Mouse (Mus musculus) limb, embryonic 14.5 days (tissue): ENCODE results near the gene Gm27029. TPM values are rescaled to one million over a fixed set of nuclear protein-coding genes. Genes with fewer than 3 reads are reported as not detected.
"Not testable (repeated sequence)": the region's sequence is repeated elsewhere in the genome, so short reads cannot be mapped to it uniquely, and the experiment has no call there.

Experiments
- ATAC-seq: fragments of 200-750 bp; cut with Nextera tagmentation; 2 replicates; pipeline ENCODE4 v1.8.0; 2017; ENCODE audit warnings: low read depth, moderate number of reproducible peaks, moderate TSS enrichment; ENCODE audit not compliant: low FRiP score
- DNase-seq: peaks from one replicate; pipeline ENCODE4 v3.0.0-alpha.2; 2015; ENCODE audit warnings: low spot score
- H3K27ac ChIP-seq: fragments of 300-500 bp; sonication (generic); replicated peaks from 2 replicates; pipeline ENCODE4 v1.5.1; 2014; ENCODE audit warnings: low read depth, mild to moderate bottlenecking, low read length, moderate library complexity, mixed read lengths
- H3K27me3 ChIP-seq: fragments of 300-500 bp; sonication (generic); 2 replicates; pipeline ENCODE4 v1.6.1; 2014; ENCODE audit warnings: low read length, mixed read lengths; ENCODE audit not compliant: control insufficient read depth, insufficient read depth
- H3K36me3 ChIP-seq: fragments of 300-500 bp; sonication (generic); 2 replicates; pipeline ENCODE4 v1.6.1; 2014; ENCODE audit warnings: mild to moderate bottlenecking, low read length, moderate library complexity, mixed read lengths; ENCODE audit not compliant: control insufficient read depth, insufficient read depth
- H3K4me1 ChIP-seq: fragments of 300-500 bp; sonication (generic); 2 replicates; pipeline ENCODE4 v1.6.1; 2014; ENCODE audit warnings: antibody characterized with exemption, low read length, mixed read lengths; ENCODE audit not compliant: control insufficient read depth, insufficient read depth
- H3K4me2 ChIP-seq: fragments of 300-500 bp; sonication (generic); replicated peaks from 2 replicates; pipeline ENCODE4 v1.6.1; 2014; ENCODE audit warnings: low read depth, mild to moderate bottlenecking, low read length, moderate library complexity; ENCODE audit not compliant: severe bottlenecking
- H3K4me3 ChIP-seq: fragments of 300-500 bp; sonication (generic); replicated peaks from 2 replicates; pipeline ENCODE4 v1.5.1; 2014; ENCODE audit warnings: low read length
- H3K9ac ChIP-seq: fragments of 300-500 bp; sonication (generic); 2 replicates; pipeline ENCODE4 v1.6.1; 2014; ENCODE audit warnings: mild to moderate bottlenecking, low read depth, low read length, moderate library complexity; ENCODE audit not compliant: severe bottlenecking
- H3K9me3 ChIP-seq: fragments of 300-500 bp; sonication (generic); 2 replicates; pipeline ENCODE4 v1.6.1; 2016; ENCODE audit warnings: low read length; ENCODE audit not compliant: control insufficient read depth
- POLR2A ChIP-seq: fragments of 200-500 bp; IDR thresholded peaks from 2 replicates; pipeline ENCODE4 v1.8.0; 2012; ENCODE audit warnings: inconsistent platforms, mild to moderate bottlenecking, moderate library complexity, borderline replicate concordance; ENCODE audit not compliant: insufficient read depth, insufficient read length; ENCODE audit errors: extremely low read depth
- WGBS: fragments of 180-500 bp; shearing (Covaris S2); extraction: QIAGEN DNeasy Blood & Tissue Kit; methylation state at CpG from one replicate; pipeline ENCODE4 v1.1.7; 2014; 5-methylcytosine and 5-hydroxymethylcytosine counted together
- polyA plus RNA-seq, 2 experiments: library from polyadenylated mRNA; depleted of rRNA in 1 of 2; stranded (reverse) in 1 of 2; unstranded in 1 of 2; fragments of >200 nt; fragmentation: Nextera tagmentation in 1 of 2; extraction: Ambion mirVana in 1 of 2; gene quantifications; 2 replicates each; pipeline versions ENCODE4 v1.2.1 to v1.2.3; 2012 to 2014

Gene Gm27029
- polyA plus RNA-seq, 2 experiments, result 4.2 to 12.1 TPM

DNA sequence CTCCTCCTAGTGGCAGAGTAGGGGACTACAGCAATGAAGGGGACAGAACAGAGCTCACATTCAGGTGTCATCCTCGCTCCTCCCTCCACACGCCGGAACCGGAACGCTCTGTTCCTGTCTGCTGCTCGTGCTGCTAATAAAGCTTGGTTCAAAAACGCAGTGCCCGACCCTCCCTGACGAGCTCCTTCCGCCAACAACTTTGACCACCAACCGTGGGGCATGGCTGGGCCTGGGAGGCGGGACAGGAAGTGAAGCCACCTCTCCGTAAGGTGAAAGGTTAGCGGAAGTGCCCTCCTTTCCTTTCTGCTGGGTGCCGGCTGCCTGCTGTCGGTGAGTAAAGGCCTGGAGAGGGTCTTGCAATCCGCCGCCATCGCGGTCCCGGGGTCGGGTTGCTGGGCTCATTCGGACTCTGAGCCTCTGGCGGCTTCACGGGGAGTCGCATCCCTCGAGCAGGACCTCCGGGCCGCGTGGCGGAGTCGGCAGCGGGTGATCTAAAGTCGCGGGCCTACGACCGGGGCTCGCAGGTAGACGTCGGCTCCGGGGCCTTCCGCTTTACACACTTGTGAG is 17.6 kb upstream of the Gm27029 start, which contains the start of gene Rpl27:
Rpl27 (plus strand) TSS at position 172 of the 567 bp plus-strand sequence.
- TF ChIP-seq POLR2A, result 0 out of 2 replicates have a peak, but pooled peaks have one; percentile 29
- under 1% methylated on average over 42 of the region's 42 CpGs for WGBS
- peak; percentile 97 for ATAC-seq

DNA sequence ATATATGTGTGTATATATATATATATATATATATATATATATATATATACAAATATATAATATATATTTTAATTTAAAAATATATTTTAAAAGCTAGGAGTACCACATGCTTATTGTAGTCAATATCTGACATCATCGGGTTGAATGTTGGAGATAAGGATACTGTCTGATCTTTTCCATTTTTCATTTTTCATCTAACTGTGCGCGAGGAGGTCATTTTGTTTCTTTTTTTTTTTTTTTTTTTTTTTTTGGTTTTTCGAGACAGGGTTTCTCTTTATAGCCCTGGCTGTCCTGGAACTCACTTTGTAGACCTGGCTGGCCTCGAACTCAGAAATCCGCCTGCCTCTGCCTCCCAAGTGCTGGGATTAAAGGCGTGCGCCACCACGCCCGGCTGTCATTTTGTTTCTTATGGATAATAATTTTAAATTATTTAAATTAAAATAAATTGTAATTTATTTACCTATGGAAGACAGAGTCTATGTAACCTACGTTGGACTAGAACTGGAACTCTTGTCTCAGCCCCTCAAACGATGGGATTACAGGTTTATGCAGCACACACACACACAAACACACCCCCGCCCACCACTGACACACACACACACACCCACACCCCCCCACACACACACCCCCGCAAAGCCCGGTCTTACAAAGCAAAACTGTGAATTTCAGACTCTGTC is 17.0 kb upstream of the Gm27029 start:
- ATAC-seq, result not testable (repeated sequence)
- WGBS, result 37% methylated on average over 14 of the region's 15 CpGs

More for the DNA sequence above, 17.6 kb upstream of the Gm27029 start, which contains the start of gene Rpl27:
- Histone ChIP-seq H3K9ac (peak within 1 kb of the TSS; percentile 97), H3K9me3 (no peaks in the 10 kb centered on the region), H3K4me3 (peak within 1 kb of the TSS; percentile 81), H3K4me2 (peak within 1 kb of the TSS; percentile 82), H3K36me3 (peaks cover 29% of the 10 kb centered on the region), H3K4me1 (peaks cover 8% of the 10 kb centered on the region), H3K27me3 (no peaks in the 10 kb centered on the region), H3K27ac (peak within 1 kb of the TSS; percentile 95)
- peak; percentile 99 for DNase-seq

DNA sequence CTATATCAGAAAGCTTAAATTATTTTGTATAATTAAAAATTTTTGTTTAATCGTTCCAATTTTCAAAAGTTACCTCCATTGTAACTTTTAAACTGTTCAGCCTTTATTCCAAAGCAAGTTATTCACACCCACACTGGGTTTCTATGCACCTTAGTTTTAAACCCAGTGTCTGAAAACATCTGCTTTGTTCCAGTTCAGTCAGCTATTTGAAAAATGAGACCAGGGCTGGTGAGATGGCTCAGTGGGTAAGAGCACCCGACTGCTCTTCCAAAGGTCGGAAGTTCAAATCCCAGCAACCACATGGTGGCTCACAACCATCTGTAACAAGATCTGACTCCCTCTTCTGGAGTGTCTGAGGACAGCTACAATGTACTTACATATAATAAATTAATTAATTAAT is 13.4 kb upstream of the Gm27029 start:
- not testable (repeated sequence) for H3K4me3 ChIP-seq, H3K27ac ChIP-seq, H3K9me3 ChIP-seq, H3K4me2 ChIP-seq, H3K4me1 ChIP-seq, ATAC-seq, H3K9ac ChIP-seq, DNase-seq, H3K27me3 ChIP-seq
- peaks cover 30% of the 10 kb centered on the region for H3K36me3 ChIP-seq
- 54% methylated on average over 3 of the region's 3 CpGs for WGBS

More for the DNA sequence above, 17.0 kb upstream of the Gm27029 start:
- not testable (repeated sequence) for H3K4me1 ChIP-seq, H3K27me3 ChIP-seq, H3K9me3 ChIP-seq, DNase-seq, H3K27ac ChIP-seq, H3K9ac ChIP-seq
- Histone ChIP-seq H3K36me3 (peaks cover 29% of the 10 kb centered on the region), H3K4me2 (peak overlapping the region; percentile 47), H3K4me3 (peak overlapping the region; percentile 81)

DNA sequence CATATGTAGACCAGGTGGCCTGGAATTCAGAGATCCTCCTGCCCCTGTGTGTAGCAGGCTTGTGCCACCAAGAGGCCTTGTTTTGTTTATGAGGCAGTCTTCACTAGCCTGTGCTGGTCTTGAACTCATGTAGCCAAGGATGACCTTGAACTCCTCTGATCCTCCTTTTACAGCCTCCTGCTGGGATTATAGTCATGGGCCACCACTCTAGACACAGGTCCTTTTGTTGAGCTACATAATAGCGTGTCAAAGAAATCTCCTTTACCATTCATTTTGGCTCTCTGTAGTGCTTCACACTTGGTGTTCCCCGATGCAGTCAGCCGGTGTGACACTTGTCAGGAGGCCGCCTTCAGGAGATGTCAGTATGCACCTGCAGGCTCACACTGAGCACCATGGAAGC is 12.3 kb upstream of the Gm27029 start:
- WGBS, result 87% methylated on average over 4 of the region's 4 CpGs

DNA sequence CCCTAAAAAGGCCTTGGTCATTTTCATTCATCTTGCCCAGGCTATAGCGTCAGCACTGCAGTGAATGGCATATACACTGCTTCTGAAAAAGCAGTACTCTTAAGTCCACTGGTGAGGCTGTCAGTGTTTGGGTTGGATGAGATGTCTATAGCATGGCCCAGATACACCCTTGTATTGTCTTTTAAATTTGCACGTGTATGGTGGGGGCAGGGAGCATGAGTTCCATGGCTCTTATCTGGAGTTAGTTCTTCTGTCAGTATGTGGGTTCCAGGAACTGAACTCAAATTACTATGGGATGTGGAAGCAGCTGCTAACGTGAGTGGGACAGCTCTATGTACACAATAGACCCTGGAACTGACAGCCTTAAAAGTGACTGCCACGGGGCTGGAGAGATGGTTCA is 11.2 kb upstream of the Gm27029 start:
- Histone ChIP-seq H3K27ac (no peak overlapping the region), H3K9me3 (no peaks in the 10 kb centered on the region), H3K4me2 (no peak overlapping the region), H3K4me3 (no peak overlapping the region), H3K27me3 (no peaks in the 10 kb centered on the region), H3K4me1 (no peaks in the 10 kb centered on the region), H3K36me3 (peaks cover 51% of the 10 kb centered on the region), H3K9ac (no peak overlapping the region)
- WGBS, result 82% methylated on average over 4 of the region's 4 CpGs
- no peak for TF ChIP-seq POLR2A
- ATAC-seq, result no peak
- no peak for DNase-seq

More for the DNA sequence above, 12.3 kb upstream of the Gm27029 start:
- Histone ChIP-seq H3K4me3 (no peak overlapping the region), H3K27me3 (no peaks in the 10 kb centered on the region), H3K27ac (no peak overlapping the region), H3K4me1 (no peaks in the 10 kb centered on the region), H3K9ac (no peak overlapping the region), H3K4me2 (no peak overlapping the region), H3K36me3 (peaks cover 41% of the 10 kb centered on the region), H3K9me3 (no peaks in the 10 kb centered on the region)
- TF ChIP-seq POLR2A, result no peak
- DNase-seq (no peak), ATAC-seq (no peak)
